Comparison of ENCODE assay signal across 9 mouse cellular contexts in genomic region chr15:37159349-37159748, GRCm38 (mm10).
DNase-seq lines count a peak whose midpoint lies in the region; ATAC-seq lines count a peak whose summit lies in the region.
"Had no signal": no experiment of that assay in that cellular context is flagged by ENCODE, and none has a peak within 500 bp of the region (broad histone marks: within the 10 kb centered on the region; RNA-seq: fewer than 3 reads in every experiment).

No protein-coding gene starts in this region.

- peak; percentile 29 for DNase-seq in neural tube, embryonic 11.5 days (ENCODE audit: low spot score)
- DNase-seq in neural tube, embryonic 10.5 days (ENCODE audit: extremely low spot score, low spot score): no peak
- DNase-seq in limb, embryonic 10.5 days (ENCODE audit: low spot score): peak; percentile 38
- peak; percentile 59 for DNase-seq in retina, postnatal 1 day
- DNase-seq in adrenal gland, postnatal 4 days (ENCODE audit: low spot score in 2 of 2): no peak
- no peak for DNase-seq in MN1 (ENCODE audit: low spot score)
- no peak for DNase-seq in adrenal gland, postnatal 36 days

- H3K4me1 ChIP-seq in neural tube, embryonic 11.5 days (ENCODE audit: control insufficient read depth, insufficient read depth, low read length): no peaks in the 10 kb centered on the region
- peaks cover 6% of the 10 kb centered on the region for H3K4me1 ChIP-seq in hindbrain, embryonic 13.5 days (replicated peaks)
- H3K4me1 ChIP-seq in limb, embryonic 10.5 days: peaks cover 12% of the 10 kb centered on the region

- no peak for ATAC-seq in neural tube, embryonic 11.5 days (ENCODE audit: insufficient read depth, low FRiP score, low TSS enrichment)
- 0 out of 2 replicates have a peak, but pooled peaks have one; percentile 49 for ATAC-seq in hindbrain, embryonic 13.5 days (ENCODE audit: low FRiP score)

- no peaks in the 10 kb centered on the region for H3K9me3 ChIP-seq in neural tube, embryonic 11.5 days (ENCODE audit: control insufficient read depth, low read length)
- no peaks in the 10 kb centered on the region for H3K9me3 ChIP-seq in hindbrain, embryonic 13.5 days
- H3K9me3 ChIP-seq in limb, embryonic 10.5 days (replicated peaks): no peaks in the 10 kb centered on the region

- H3K36me3 ChIP-seq in neural tube, embryonic 11.5 days (ENCODE audit: control insufficient read depth, insufficient read depth, low read length): no peaks in the 10 kb centered on the region
- H3K36me3 ChIP-seq in hindbrain, embryonic 13.5 days: no peaks in the 10 kb centered on the region
- no peaks in the 10 kb centered on the region for H3K36me3 ChIP-seq in limb, embryonic 10.5 days

- no peak overlapping the region for H3K4me3 ChIP-seq in neural tube, embryonic 11.5 days (ENCODE audit: low read depth, low read length)
- H3K4me3 ChIP-seq in hindbrain, embryonic 13.5 days: no peak overlapping the region
- H3K4me3 ChIP-seq in limb, embryonic 10.5 days: no peak overlapping the region
- H3K4me3 ChIP-seq: erythroblast, embryonic 14.5 days had no signal

- no peak overlapping the region for H3K9ac ChIP-seq in neural tube, embryonic 11.5 days (ENCODE audit: low read length)
- no peak overlapping the region for H3K9ac ChIP-seq in hindbrain, embryonic 13.5 days

- WGBS in neural tube, embryonic 11.5 days: 13% methylated on average over 4 of the region's 4 CpGs
- WGBS in hindbrain, embryonic 13.5 days: 13% methylated on average over 4 of the region's 4 CpGs
- 14% methylated on average over 4 of the region's 4 CpGs for WGBS in limb, embryonic 10.5 days

- H3K27ac ChIP-seq in neural tube, embryonic 11.5 days (ENCODE audit: low read depth, low read length): no peak overlapping the region
- no peak overlapping the region for H3K27ac ChIP-seq in hindbrain, embryonic 13.5 days
- no peak overlapping the region for H3K27ac ChIP-seq in limb, embryonic 10.5 days

- no peak overlapping the region for H3K4me2 ChIP-seq in neural tube, embryonic 11.5 days (ENCODE audit: low read depth)
- H3K4me2 ChIP-seq in hindbrain, embryonic 13.5 days: no peak overlapping the region

- H3K27me3 ChIP-seq in neural tube, embryonic 11.5 days (ENCODE audit: control insufficient read depth, insufficient read depth, low read length): no peaks in the 10 kb centered on the region
- no peaks in the 10 kb centered on the region for H3K27me3 ChIP-seq in hindbrain, embryonic 13.5 days
- H3K27me3 ChIP-seq in limb, embryonic 10.5 days (ENCODE audit: low read depth, poor library complexity, severe bottlenecking): 0 out of 2 replicates have a peak, but pooled peaks cover 5% of the 10 kb centered on the region

Comparison
In these comparisons a context has a peak if more than half of its experiments do, and no peak if none do; other contexts are left out.
1. DNase-seq: peak in neural tube, embryonic 11.5 days (single experiment), limb, embryonic 10.5 days (single experiment) and retina, postnatal 1 day (single experiment); none in neural tube, embryonic 10.5 days (single experiment), adrenal gland, postnatal 4 days (0 of 2), MN1 (single experiment) and adrenal gland, postnatal 36 days (0 of 2).